Mouse (Mus musculus) sigmoid colon, adult 10 weeks (tissue): ENCODE measurements around the gene Dnttip1. TPM values are rescaled to one million over a fixed set of nuclear protein-coding genes. Genes with fewer than 3 reads are reported as not detected.

Experiments
- polyA plus RNA-seq: library from polyadenylated mRNA; stranded (reverse); fragments of 350-450 nt; fragmentation: Illumina TruSeq; extraction: RNeasy Lipid Tissue Mini Kit (QIAGEN cat#74804); gene quantifications from one replicate; pipeline ENCODE4 v1.2.3, GENCODE M21; 2014; ENCODE audit warnings: low read depth, low replicate concordance

Dnttip1 gene
- 3.6 TPM for polyA plus RNA-seq

DNA sequence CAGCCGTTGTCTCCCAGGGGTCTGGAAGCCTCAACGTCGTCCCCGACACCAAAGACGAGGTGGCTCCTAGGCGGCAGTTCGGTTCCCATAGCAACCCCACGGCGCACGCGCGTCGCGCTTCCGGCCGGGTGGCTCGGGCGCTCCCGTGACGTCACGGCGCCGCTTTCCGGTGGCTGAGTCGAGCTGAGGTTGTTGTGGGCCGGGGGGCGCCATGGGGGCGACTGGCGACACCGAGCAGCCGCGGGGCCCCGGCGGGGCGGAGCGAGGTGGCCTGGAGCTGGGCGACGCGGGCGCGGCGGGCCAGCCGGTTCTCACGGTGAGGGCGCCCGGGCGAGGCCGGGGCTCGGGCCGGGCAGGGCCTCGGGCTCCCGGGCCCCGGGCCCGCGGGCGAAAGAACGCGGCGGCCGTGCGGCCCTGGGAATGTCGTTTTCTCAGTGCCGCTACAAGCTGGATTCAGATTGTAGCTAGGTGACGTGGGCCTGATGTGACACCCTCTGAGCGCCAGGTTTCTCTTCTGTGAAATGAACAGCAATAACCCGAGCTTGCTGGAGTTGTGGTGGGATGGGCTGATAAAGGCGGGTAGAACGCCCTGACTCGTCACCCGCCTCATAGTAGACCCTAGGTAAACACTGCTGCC, at the start of gene Dnttip1, which contains the start of gene Wfdc3:
Dnttip1 (plus strand) TSS at position 141 of the 637 bp plus-strand sequence.
Wfdc3 (minus strand) TSS at position 89 of the 637 bp plus-strand sequence.

DNA sequence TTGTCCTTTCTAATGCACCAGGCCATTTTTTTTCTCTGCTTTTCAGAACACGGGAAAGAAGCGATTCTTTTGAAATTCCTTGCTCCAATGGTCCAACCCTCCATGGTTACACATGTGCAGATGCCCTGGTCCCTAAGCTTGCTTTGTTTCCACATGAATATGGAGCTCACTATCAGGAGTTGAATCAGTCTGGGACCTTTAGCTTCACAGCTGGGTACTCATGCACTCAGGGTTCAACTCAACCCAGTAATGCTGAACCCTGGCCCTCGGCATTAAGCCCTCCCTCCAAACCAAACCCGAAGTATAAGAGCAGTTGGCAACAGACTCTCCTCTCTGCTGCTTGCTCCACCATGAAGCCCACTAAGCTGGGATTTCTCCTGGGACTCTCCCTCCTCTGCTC, 47.6 kb upstream of the Dnttip1 start, which contains the start of gene Spint4:
Spint4 (plus strand) TSS at position 301 of the 400 bp plus-strand sequence.

DNA sequence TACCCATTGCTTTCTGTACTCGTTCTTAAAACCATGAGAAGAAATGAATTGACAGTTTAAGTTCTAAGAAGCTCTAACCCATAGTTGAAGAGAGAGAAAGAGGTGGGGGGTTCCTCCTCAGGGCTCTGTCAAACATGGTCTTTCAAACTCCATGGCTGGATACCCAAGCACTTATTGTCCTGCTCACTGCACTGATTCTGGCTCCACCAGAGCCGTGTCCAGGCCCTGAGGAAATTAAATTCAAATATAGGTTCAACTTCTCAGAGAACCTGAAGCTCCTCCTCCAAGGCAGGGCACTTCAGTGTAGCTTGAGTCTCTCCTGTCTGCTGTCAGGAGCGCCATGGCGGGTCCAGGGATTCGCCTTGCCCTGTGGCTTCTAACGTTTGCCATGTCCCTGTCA, 30.8 kb upstream of the Dnttip1 start, which contains the start of gene Spint5:
Spint5 (plus strand) TSS at position 301 of the 400 bp plus-strand sequence.

DNA sequence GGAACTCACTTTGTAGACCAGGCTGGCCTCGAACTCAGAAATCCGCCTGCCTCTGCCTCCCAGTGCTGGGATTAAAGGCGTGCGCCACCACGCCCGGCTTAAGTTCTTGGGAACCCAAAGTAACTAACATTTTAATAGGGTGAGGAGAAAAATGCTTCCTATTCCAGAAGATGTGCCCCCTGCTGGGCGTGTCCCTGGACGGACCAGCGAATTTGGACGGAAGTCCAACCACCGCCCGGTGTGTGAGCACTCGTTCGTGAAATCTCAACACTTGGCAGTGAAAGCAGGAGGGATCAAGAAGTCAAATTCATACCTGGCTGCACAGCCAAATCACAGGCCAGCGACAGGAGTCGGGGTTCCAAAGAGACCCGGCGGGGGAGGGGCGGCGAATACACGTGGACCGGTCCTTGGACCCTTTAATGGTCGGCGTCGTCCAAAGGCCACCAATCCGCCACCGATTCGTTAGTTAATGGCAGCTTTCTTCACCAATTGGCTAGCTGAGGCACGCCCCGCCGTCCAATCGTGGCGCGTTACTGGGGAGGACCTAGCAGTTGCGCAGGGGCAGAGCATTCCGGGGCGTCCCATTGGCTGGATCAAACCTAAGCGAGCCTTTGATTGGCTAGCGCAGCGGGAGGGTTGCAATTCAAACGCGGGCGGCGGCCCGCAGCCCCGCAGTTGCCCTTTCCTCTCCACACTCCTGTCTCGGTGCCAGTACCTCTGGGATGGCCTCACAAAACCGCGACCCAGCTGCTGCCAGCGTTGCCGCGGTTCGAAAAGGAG, 23.7 kb downstream of the Dnttip1 start, which contains the start of gene Ube2c:
Ube2c (plus strand) TSS at position 641 of the 780 bp plus-strand sequence.

DNA sequence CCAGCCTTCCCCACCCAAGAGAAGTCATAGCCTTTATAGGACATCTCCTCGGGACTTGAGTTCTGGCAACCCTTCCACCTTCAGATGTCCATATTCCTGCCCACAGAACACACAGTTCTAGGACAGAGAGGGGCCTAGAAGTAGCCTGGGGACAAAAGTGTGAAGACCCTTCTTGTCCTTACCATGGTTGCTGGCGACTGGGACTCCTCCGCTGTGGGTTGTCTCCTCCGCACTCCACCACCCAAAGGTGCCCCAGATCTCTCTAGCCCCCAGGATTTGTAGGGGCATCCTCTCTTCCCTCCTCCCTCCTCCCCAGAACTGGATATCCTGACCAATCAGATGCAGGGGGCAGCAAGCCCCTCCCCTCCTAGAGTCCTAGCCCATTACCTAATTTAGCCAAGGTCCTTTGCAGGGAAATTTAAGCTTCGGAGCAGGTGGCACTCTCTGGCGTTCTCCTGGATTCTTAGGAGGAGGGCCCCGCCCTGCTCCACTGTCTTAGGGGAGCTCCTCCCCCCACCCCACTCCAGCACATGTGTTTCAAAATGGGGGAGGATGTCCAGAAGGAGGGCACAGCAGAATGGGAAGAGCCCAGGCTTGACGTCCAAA, 33.8 kb downstream of the Dnttip1 start, which contains the start of gene Tnnc2:
Tnnc2 (minus strand) TSS at position 487 of the 606 bp plus-strand sequence.

DNA sequence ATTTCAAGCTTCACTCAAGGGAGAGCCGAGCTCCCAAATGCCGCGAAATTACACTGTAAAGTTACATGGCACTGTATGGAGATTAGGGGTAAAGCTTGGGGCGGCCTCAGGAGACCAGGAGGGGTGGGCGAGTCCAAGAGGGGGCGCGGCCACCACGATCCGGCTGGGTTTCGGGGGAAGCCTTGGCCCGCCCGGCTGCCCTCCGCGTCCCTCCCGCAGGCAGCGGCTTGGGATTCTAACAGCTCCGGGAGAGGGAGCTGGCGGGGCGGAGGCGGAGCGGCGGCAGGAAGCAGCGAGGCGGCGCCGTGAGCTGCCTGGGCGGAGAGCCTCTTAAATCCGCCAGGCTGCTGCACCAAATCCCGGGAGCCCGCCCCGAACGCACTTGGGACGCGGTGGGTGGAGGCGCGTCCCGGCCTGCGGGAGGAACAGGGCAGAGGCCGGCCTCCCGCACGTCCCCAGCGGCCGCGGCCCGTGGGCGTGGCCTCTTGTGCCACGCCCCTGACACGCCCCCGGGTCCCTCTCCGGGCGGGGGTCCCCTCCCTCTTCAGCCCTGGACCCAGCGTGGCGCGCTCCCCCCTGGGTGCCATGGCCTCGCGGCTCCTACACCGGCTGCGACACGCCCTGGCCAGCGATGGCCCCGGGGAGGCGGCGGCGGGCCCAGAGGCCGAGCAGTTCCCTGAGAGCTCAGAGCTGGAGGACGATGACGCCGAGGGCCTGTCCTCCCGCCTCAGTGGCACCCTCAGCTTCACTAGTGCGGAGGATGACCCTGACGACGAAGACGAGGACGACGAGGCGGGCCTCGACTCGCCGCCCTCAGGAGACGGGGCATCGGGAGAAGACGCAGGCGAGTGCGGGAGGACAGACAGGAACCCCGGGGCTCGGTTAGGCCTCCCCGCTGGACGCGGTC, 40.0 kb downstream of the Dnttip1 start, which contains the start of gene Snx21:
Snx21 (plus strand) TSS at position 343 of the 907 bp plus-strand sequence.

DNA sequence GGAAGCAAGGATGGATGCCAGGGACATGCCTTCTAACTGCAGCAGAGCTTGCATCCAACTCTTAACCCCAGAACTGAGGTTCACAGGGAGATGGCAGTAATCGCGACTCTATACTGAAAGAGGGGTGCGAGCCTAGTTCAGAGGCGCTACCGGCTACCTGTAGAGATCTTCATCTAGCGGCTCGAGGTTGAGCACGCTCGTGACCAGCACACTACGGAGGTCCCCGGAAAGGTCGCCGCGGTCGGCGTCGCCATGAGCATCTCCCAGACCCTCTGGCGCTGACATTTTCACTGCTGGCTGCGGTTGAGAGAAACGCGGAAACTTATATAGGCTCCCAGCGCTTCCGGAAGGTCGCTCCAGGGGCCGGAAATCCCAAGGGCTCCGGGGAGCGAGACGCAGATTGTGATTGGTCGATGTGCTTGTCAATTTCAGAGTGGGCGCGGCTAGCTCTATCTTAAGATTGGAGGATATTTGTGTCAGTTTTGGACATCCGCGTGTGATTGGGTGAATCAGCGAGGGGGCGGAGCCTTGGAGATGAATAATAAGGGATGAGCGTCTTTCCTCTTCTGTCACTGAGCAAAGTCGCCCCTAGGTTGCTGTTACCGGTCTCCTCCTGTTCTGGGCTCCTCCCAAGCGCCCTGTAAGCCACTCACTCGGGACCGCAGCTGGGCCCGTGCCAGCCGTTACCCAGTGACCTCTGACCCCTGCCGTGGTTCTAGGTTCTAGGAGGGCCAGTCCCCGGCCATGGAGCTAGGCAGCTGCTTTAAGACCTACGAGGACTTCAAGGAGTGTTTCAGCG, 58.9 kb downstream of the Dnttip1 start, which contains the start of the genes Acot8 and Zswim3:
Acot8 (minus strand) TSS at position 350 of the 799 bp plus-strand sequence.
Zswim3 (plus strand) TSS at position 566 of the 799 bp plus-strand sequence.

Other genes with a start within 250 kb of the Dnttip1 start
- gene Pigt, start 248.5 kb upstream of the Dnttip1 start, polyA plus RNA-seq = 8.1 TPM
- gene Wfdc2, start 183.6 kb upstream of the Dnttip1 start, polyA plus RNA-seq = 30.2 TPM
- not detected for gene Spint3, start 172.5 kb upstream of the Dnttip1 start, polyA plus RNA-seq
- not detected for gene Wfdc6a, start 160.5 kb upstream of the Dnttip1 start, polyA plus RNA-seq
- not detected for gene Eppin, start 152.4 kb upstream of the Dnttip1 start, polyA plus RNA-seq
- gene Wfdc6b, start 132.5 kb upstream of the Dnttip1 start, polyA plus RNA-seq = not detected
- 0.50 TPM for gene Wfdc8, start 132.4 kb upstream of the Dnttip1 start, polyA plus RNA-seq
- gene Wfdc16, start 107.2 kb upstream of the Dnttip1 start, polyA plus RNA-seq = not detected
- gene Wfdc10, start 89.9 kb upstream of the Dnttip1 start, polyA plus RNA-seq = not detected
- not detected for gene Wfdc9, start 89.4 kb upstream of the Dnttip1 start, polyA plus RNA-seq
- gene Wfdc11, start 71.9 kb upstream of the Dnttip1 start, polyA plus RNA-seq = not detected
- gene Wfdc13, start 60.9 kb upstream of the Dnttip1 start, polyA plus RNA-seq = 0.57 TPM
- not detected for gene Spint4, start 47.5 kb upstream of the Dnttip1 start, polyA plus RNA-seq
- gene Spint5, start 30.7 kb upstream of the Dnttip1 start, polyA plus RNA-seq = not detected
- gene Wfdc3, start 52 bp upstream of the Dnttip1 start, polyA plus RNA-seq = 0.82 TPM
- gene Ube2c, start 23.9 kb downstream of the Dnttip1 start, polyA plus RNA-seq = 7.9 TPM
- gene Tnnc2, start 34.0 kb downstream of the Dnttip1 start, polyA plus RNA-seq = not detected
- gene Snx21, start 39.8 kb downstream of the Dnttip1 start, polyA plus RNA-seq = 3.5 TPM
- 4.1 TPM for gene Acot8, start 58.9 kb downstream of the Dnttip1 start, polyA plus RNA-seq
- gene Zswim3, start 59.1 kb downstream of the Dnttip1 start, polyA plus RNA-seq = 2.7 TPM
- 1.4 TPM for gene Zswim1, start 76.7 kb downstream of the Dnttip1 start, polyA plus RNA-seq
- not detected for gene Spata25, start 82.6 kb downstream of the Dnttip1 start, polyA plus RNA-seq
- 43.1 TPM for gene Ctsa, start 86.9 kb downstream of the Dnttip1 start, polyA plus RNA-seq
- not detected for gene Neurl2, start 87.5 kb downstream of the Dnttip1 start, polyA plus RNA-seq
- gene Pltp, start 111.7 kb downstream of the Dnttip1 start, polyA plus RNA-seq = 1.9 TPM
- gene Pcif1, start 133.3 kb downstream of the Dnttip1 start, polyA plus RNA-seq = 3.1 TPM
- 0.19 TPM for gene Zfp335, start 165.8 kb downstream of the Dnttip1 start, polyA plus RNA-seq
- gene Mmp9, start 194.8 kb downstream of the Dnttip1 start, polyA plus RNA-seq = 1.8 TPM
- 0.38 TPM for gene Slc12a5, start 214.8 kb downstream of the Dnttip1 start, polyA plus RNA-seq